Comparison of ENCODE assay signal across 28 mouse cellular contexts in genomic region chr19:45595481-45595880, GRCm38 (mm10).
"Had no signal": no experiment of that assay in that cellular context is flagged by ENCODE, and none has a peak within 500 bp of the region (broad histone marks: within the 10 kb centered on the region; RNA-seq: fewer than 3 reads in every experiment).

No protein-coding gene starts in this region.

- H3K27me3 ChIP-seq: limb, embryonic 12.5 days; limb, embryonic 13.5 days; limb, embryonic 15.5 days; liver, embryonic 12.5 days; liver, embryonic 13.5 days; liver, embryonic 15.5 days; lung, embryonic 15.5 days had no signal

- DNase-seq: liver; liver, embryonic 13.5 days; liver, postnatal 0 days; lung, adult 18-20 months; lung, adult 2 months; lung, embryonic 14.5 days; lung, postnatal 10 days; lung, postnatal 14 days; lung, postnatal 36 days had no signal

- H3K4me1 ChIP-seq: limb, embryonic 15.5 days had no signal

- H3K9me3 ChIP-seq: limb, embryonic 10.5 days; limb, embryonic 12.5 days; limb, embryonic 13.5 days; limb, embryonic 15.5 days; liver, embryonic 12.5 days; liver, embryonic 13.5 days; liver, embryonic 15.5 days; lung, embryonic 15.5 days; midbrain, embryonic 10.5 days; midbrain, embryonic 12.5 days; midbrain, embryonic 13.5 days; midbrain, embryonic 15.5 days; neural tube, embryonic 12.5 days had no signal

- ATAC-seq: liver, embryonic 12.5 days; liver, postnatal 0 days; lung, postnatal 0 days had no signal

- H3K4me2 ChIP-seq: limb, embryonic 12.5 days; limb, embryonic 13.5 days; limb, embryonic 15.5 days; liver, embryonic 11.5 days; liver, embryonic 12.5 days; liver, embryonic 13.5 days; liver, embryonic 15.5 days; lung, embryonic 14.5 days; lung, embryonic 15.5 days; midbrain, embryonic 11.5 days; midbrain, embryonic 12.5 days; midbrain, embryonic 13.5 days; midbrain, embryonic 15.5 days; neural tube, embryonic 12.5 days had no signal

- H3K36me3 ChIP-seq: lung, embryonic 15.5 days; midbrain, embryonic 10.5 days; midbrain, embryonic 12.5 days; midbrain, embryonic 13.5 days; midbrain, embryonic 15.5 days; neural tube, embryonic 12.5 days had no signal

- H3K4me3 ChIP-seq: limb, embryonic 10.5 days; limb, embryonic 12.5 days; limb, embryonic 13.5 days; limb, embryonic 15.5 days; liver, embryonic 12.5 days; liver, embryonic 13.5 days; liver, embryonic 15.5 days; lung, embryonic 15.5 days; megakaryocyte, embryonic 14.5 days; midbrain, embryonic 10.5 days; midbrain, embryonic 12.5 days; midbrain, embryonic 13.5 days; midbrain, embryonic 15.5 days; myocyte; neural tube, embryonic 12.5 days had no signal

- H3K9ac ChIP-seq: limb, embryonic 12.5 days; limb, embryonic 15.5 days; liver, embryonic 12.5 days; liver, embryonic 13.5 days; liver, embryonic 14.5 days; liver, embryonic 15.5 days; liver, postnatal 0 days; lung, embryonic 14.5 days; lung, embryonic 15.5 days; midbrain, embryonic 12.5 days; midbrain, embryonic 13.5 days; midbrain, embryonic 15.5 days; neural tube, embryonic 12.5 days had no signal

- H3K27ac ChIP-seq: limb, embryonic 10.5 days; limb, embryonic 12.5 days; limb, embryonic 13.5 days; limb, embryonic 15.5 days; liver, embryonic 12.5 days; liver, embryonic 13.5 days; liver, embryonic 14.5 days; liver, embryonic 15.5 days; lung, embryonic 15.5 days; macrophage; midbrain, embryonic 10.5 days; midbrain, embryonic 12.5 days; midbrain, embryonic 13.5 days; midbrain, embryonic 15.5 days; neural tube, embryonic 12.5 days had no signal
